ENCODE assay signal across 1 mouse cellular context in the genomic region with DNA sequence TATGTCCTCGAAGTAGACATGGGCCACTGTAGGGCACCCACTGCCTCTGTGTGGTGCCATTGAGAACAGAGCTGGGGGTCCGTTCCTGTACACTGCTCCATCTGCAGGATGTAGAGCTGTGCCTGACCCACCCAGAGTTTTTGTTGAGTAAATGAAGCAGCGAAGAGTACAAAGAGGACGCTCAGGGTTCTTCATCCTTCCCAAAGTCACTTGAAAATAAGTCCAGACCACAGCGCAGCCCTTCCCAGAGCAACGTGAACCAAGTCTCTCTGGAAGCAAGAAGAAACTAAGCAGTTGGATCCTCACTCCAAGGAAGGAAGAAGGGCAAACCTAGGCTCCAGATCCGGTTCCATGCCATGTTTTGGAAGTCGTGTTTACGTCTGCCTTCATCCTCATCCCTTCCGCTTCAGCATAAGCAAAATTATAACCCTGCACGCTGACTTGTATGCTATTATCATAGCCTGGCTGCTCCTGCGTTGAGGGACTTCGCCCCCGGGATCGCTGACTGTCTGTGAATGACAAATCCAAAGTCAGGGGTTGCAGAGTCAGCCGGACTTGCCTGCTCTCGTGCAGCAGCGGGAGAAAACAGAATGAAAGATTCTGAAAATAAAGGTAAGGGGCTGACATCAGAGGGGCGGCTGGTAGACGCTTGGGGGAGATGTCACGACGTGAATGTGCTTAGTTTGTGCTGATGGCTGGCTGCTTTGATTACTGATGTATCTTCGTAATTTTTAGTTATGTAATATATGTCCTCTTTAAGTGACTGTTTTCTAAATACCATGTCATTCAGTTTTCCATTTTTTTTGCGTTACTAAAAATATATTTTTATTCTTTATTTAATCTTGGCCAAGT.
TF ChIP-seq lines count a peak whose summit lies in the region.

No protein-coding gene starts in this region.

TF ChIP-seq in MEL, 35 proteins besides CTCF, POLR2A, EP300 and RAD21 (continued from another document):
- TF ChIP-seq NRF1 (IDR thresholded peaks at IDR 0.05; ENCODE audit: insufficient read depth, low read depth, low read length, poor library complexity, severe bottlenecking) (no peak), CHD1 (IDR thresholded peaks at IDR 0.05; ENCODE audit: low read depth, low read length) (no peak; the same call in 1 of the 2 replicates), HCFC1 (IDR thresholded peaks at IDR 0.05; ENCODE audit: low read depth, low read length) (peak; percentile 73), MAFK (IDR thresholded peaks at IDR 0.05; ENCODE audit: borderline replicate concordance, low read depth, low read length) (no peak), MYC (IDR thresholded peaks at IDR 0.05; ENCODE audit: low read depth, low read length) (0 out of 2 replicates have a peak, but pooled peaks have one; percentile 62), UBTF (IDR thresholded peaks at IDR 0.05; ENCODE audit: borderline replicate concordance, insufficient read depth, low read depth, low read length) (no peak), ETS1 (IDR thresholded peaks at IDR 0.05; ENCODE audit: low read depth, low read length) (peak; percentile 66), USF2 (IDR thresholded peaks at IDR 0.05; ENCODE audit: borderline replicate concordance in 1 of 2, insufficient read depth in 1 of 2, low read depth in 1 of 2, low read length in 2 of 2) (no peak), RCOR1 (IDR thresholded peaks at IDR 0.05; ENCODE audit: low read depth, low read length) (no peak), JUND (IDR thresholded peaks at IDR 0.05; ENCODE audit: low read depth, low read length) (no peak), POLR2AphosphoS2 (IDR thresholded peaks at IDR 0.05; ENCODE audit: low read length) (no peak)
